Mouse (Mus musculus) CD8-positive naive resting alpha-beta T cell, adult 57 days (primary cell): ENCODE measurements around the gene Tmem74b. TPM values are rescaled to one million over a fixed set of nuclear protein-coding genes. Genes with fewer than 3 reads are reported as not detected.

ENCODE experiments used
- total RNA-seq: library from RNA; stranded (reverse); gene quantifications from one replicate; pipeline ENCODE4 v1.2.4, GENCODE M21; 2023

Tmem74b gene
- total RNA-seq = not detected

DNA sequence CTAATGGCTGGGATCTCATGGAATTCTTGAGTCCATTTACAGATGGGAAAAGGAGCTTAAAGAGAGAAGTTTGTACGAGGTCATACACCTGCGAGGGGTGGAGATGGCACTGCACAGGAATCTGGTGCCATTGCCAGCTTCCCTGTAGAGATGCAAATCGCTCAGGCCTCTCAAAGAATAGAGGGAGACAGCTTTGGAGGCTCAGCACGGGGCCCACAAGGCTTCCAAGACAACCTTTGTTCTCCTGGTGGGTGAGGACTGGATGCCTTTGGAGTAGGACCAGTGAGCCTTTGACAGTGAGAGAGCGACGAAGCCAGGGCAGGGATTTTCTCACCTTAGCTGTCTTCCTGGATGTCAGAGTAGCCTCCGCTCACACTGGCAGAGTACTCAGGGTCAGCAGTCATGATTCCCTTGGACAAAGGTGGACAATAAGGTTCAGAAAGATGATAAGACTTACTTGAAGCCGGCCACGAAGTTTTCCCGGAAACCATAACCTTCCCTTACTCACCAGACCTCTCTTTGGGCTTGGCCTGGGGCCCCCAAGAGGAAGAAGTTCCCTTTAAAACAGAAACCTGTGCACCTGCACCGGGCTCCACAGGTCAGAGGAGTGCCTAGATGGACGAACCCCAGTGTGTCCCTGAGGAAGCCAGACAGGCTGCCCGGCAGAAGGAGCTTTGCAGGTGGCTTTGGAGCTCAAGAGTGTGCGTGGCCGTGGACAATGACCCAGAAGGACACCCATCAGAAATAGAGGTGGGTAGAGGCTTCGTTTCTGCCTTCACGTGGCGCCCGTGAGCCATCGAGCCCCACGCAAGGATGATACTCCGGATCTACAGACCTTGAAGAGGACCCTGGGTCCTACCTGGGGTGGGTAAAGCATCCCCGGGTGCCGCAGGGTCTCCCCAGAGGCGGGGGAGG is at the start of gene Tmem74b:
Gene Tmem74b (plus strand): TSS at position 778 of the 915 bp plus-strand sequence.

DNA sequence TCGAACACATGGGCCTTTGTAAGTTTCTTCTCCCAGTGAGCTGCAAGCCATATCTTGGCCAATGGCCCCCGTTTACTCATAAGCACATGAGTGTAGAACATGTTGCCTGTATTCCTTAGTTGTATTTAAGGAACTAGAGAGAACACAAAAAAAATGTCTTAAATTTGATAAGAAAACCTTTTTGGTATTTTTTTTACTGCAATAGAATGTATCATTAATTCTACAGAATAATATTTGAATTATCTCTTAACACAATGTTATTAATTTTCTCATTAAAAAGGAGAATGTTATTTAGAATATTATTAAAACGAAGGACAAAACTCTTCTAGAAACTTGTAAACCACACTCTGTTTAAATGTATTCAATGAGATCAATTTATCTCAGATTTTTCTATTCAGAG is 33.4 kb upstream of the Tmem74b start, which contains the start of gene Rad21l:
Gene Rad21l (minus strand): TSS at position 101 of the 400 bp plus-strand sequence.

DNA sequence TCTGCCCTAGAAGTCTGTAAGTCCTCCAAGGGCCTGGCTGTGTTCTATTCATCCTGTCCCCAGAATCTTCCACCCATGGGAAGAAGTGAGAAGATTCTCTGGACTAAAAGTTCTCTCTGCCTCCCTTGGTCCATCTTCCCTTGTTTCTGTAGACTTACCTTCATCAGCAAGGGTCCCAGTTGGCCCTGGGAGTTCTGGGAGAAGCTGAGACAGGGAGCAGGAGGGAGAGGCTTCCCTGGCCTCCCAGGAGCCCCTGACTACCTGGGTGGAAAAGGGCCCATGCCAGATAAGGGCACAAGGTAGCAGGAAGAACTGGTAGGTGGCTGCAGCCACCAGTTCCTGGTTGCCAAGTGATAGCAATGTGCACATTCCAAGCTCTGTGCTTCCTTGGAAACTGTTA is 42.0 kb downstream of the Tmem74b start, which contains the start of gene Psmf1:
Gene Psmf1 (minus strand): TSS at position 342 of the 400 bp plus-strand sequence.

Other genes with a start within 250 kb of the Tmem74b start
- gene 4921509C19Rik, start 225.9 kb upstream of the Tmem74b start, total RNA-seq = not detected
- gene Nsfl1c, start 207.8 kb upstream of the Tmem74b start, total RNA-seq = 127 TPM
- gene Fkbp1a, start 159.5 kb upstream of the Tmem74b start, total RNA-seq = 134 TPM
- 4.3 TPM for gene Sdcbp2, start 129.4 kb upstream of the Tmem74b start, total RNA-seq
- gene Snph, start 69.4 kb upstream of the Tmem74b start, total RNA-seq = 11.2 TPM
- gene Rad21l, start 33.5 kb upstream of the Tmem74b start, total RNA-seq = not detected
- 51.3 TPM for gene Psmf1, start 42.2 kb downstream of the Tmem74b start, total RNA-seq
- gene Rspo4, start 140.9 kb downstream of the Tmem74b start, total RNA-seq = not detected
- not detected for gene Angpt4, start 209.2 kb downstream of the Tmem74b start, total RNA-seq